Mouse (Mus musculus) central nervous system, embryonic 14 days (tissue): ENCODE measurements around the gene Lect2. TPM values are rescaled to one million over a fixed set of nuclear protein-coding genes. Genes with fewer than 3 reads are reported as not detected.

Source experiments
- polyA plus RNA-seq: library from polyadenylated mRNA; depleted of rRNA; stranded (reverse); fragments of >200 nt; gene quantifications from 2 replicates; pipeline ENCODE4 v1.2.3, GENCODE M21; 2012; rRNA removed

Gene Lect2
- polyA plus RNA-seq: 0.09 TPM in 1 of 2 replicates, not detected in the other

DNA sequence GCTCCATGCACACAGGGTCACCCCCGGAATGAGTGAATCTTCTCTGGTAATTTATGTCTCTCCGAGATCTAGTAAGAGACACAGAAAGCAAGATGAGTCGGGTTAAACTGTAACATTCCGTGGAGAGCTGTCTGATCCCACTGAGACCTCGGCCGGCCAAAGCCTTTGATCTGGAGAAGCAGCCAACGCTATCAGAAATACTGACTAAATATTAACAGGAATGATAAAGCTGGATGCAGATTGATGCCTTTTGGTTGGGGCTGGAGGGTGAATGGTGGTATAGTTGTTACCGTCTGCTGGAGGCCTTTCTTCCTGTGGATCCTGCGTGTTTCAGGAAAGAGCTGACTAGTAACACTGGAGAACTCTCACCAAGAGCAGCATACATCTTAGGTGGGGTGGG lies at the start of gene Lect2:
Gene Lect2 (minus strand): TSS at position 102 of the 400 bp plus-strand sequence.

DNA sequence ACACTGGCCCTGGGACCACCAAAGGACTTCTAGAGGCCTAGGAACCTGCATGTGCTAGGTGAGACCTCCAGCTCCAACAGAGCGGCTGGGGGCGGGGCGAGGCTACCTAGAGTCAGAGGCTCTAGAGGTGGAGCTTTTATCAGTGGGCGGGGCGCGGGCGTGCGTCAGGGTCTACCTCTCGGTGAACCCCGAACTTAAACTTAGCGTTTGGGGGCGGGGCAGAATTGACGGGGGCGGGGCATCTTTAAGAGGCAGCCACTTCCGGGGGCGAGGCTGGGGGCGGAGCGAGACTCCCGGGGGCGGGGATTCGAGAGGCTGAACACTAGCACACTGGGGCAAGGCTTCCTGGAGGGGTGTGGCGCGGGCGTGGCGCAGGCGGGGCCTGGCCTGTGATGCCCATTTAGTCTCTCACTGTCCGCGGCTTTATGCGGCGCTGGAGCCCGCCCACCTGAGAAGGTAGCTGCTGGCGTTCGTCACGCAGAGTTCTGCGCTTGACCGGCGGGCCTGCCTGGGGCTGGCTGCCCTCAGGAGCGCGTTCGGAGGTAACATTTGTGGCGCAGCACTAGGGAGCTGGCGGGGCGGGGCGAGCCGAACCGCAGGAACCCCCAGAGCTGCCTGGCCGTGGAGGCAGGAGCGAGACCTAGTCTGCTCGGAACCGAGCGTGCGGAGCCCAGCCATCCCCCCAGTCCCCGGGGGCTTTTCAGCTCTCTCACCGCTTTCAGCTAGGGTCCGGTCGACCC lies 26.1 kb downstream of the Lect2 start, which contains the start of gene Fbxl21:
Gene Fbxl21 (plus strand): TSS at position 392 of the 740 bp plus-strand sequence.

Other genes starting within 250 kb of the Lect2 start
- gene Gm3045, start 121.9 kb downstream of the Lect2 start, polyA plus RNA-seq: not detected in 2 replicates
- 0.06 and 0.19 TPM in 2 replicates for gene Slc25a48, start 110.1 kb downstream of the Lect2 start, polyA plus RNA-seq
- gene Il9, start 66.3 kb downstream of the Lect2 start, polyA plus RNA-seq: not detected in 2 replicates
- 3.4 and 3.8 TPM in 2 replicates for gene Fbxl21, start 26.0 kb downstream of the Lect2 start, polyA plus RNA-seq
- 8.6 and 30.9 TPM in 2 replicates for gene Tgfbi, start 61.0 kb upstream of the Lect2 start, polyA plus RNA-seq
- gene Smad5, start 154.5 kb upstream of the Lect2 start, polyA plus RNA-seq: 47.9 and 51.1 TPM in 2 replicates
- 1.4 and 1.6 TPM in 2 replicates for gene Gm45623, start 205.3 kb upstream of the Lect2 start, polyA plus RNA-seq